Mouse (Mus musculus): ENCODE measurements around the gene Adgrf1. TPM values are rescaled to one million over a fixed set of nuclear protein-coding genes. Genes with fewer than 3 reads are reported as not detected.

Gene Adgrf1
- polyA plus RNA-seq, 2 experiments from 2014 or later, result not detected

GRCm38 (mm10) chr17:43363921-43364320, 93.8 kb downstream of the Adgrf1 start:
- no peak for ATAC-seq

GRCm38 (mm10) chr17:43365297-43365696, 95.2 kb downstream of the Adgrf1 start:
- no peak for ATAC-seq

GRCm38 (mm10) chr17:43366486-43366885, 96.4 kb downstream of the Adgrf1 start:
- no peak for ATAC-seq

GRCm38 (mm10) chr17:43368171-43368576, 98.0 kb downstream of the Adgrf1 start:
- no peak for ATAC-seq

- ATAC-seq, result no peak
Measured at GRCm38 (mm10) chr17:43372604-43373003, 102.5 kb downstream of the Adgrf1 start.

GRCm38 (mm10) chr17:43374020-43374419, 103.9 kb downstream of the Adgrf1 start:
- no peak for ATAC-seq

Other genes starting within 250 kb of the Adgrf1 start
- gene Adgrf5, start 90.1 kb downstream of the Adgrf1 start, polyA plus RNA-seq (2017; shearing (Covaris generic)), result under 1 TPM in 1 of 2 experiments, not detected in 1; 0.09 TPM
- gene Mep1a, start 232.5 kb downstream of the Adgrf1 start, polyA plus RNA-seq (2017; shearing (Covaris generic)), result not detected

Measured in activated CD4-positive, CD25-positive, alpha-beta regulatory T cell, adult 4 months (primary cell).